Mouse (Mus musculus): ENCODE measurements around the gene Kcnh6.
"Not testable (repeated sequence)": the region's sequence is repeated elsewhere in the genome, so short reads cannot be mapped to it uniquely, and the experiment has no call there.

Gene Kcnh6

GRCm38 (mm10) chr11:106016440-106016839, 8.5 kb downstream of the Kcnh6 start:
- no peak for DNase-seq

GRCm38 (mm10) chr11:106020051-106020763, 12.3 kb downstream of the Kcnh6 start:
- peak; percentile 82 for DNase-seq

GRCm38 (mm10) chr11:106025774-106026173, 17.9 kb downstream of the Kcnh6 start:
- DNase-seq = no peak

- DNase-seq = peak; percentile 89
Observed at GRCm38 (mm10) chr11:106026465-106027151, 18.7 kb downstream of the Kcnh6 start.

DNA sequence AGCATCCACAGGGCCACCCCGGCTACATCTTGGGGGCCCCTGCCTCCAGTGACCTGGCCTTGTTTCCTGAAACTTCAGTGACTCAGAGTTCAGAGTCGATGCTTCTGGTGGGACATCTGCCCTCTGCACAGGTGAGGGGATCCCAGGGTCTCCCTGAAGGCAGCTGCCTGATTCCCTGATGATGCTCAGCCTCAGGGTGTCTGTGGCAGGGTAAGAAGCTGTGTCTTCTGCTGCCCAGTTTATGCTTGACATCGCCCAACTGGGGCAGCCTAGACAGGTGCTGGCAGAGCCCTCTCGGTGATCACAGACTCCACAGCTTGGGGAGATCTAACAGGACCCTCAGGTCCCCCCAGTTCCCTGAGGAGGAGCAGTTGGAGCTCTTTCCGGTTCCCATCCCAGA, 19.7 kb downstream of the Kcnh6 start:
- DNase-seq = no peak

- not testable (repeated sequence) for DNase-seq
Observed at GRCm38 (mm10) chr11:106032074-106032473, 24.1 kb downstream of the Kcnh6 start.

DNA sequence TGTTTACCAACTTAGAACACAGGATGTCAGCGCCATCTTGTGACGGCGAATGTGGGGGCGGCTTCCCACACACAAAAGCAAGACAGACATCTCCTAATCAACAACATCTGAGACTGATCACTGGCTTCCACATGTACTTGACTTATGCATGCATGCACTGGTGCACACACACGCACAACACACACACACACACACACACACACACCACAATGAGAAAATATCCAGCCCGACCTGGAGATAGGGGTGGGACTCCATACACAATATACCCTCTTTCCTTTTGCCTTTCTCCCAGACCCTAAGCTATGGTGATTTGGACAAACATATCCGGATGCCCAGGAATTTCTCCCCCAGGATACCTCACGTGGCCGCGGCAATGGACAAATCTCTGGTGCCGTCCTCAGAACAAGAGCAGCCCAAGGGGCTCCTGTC, 25.6 kb downstream of the Kcnh6 start:
- peak; percentile 45 for DNase-seq

- no peak for DNase-seq
Observed at GRCm38 (mm10) chr11:106034986-106035385, 27.1 kb downstream of the Kcnh6 start.

- DNase-seq = peak; percentile 95
Observed at GRCm38 (mm10) chr11:106036548-106037417, 28.9 kb downstream of the Kcnh6 start, which contains the start of gene Dcaf7. TSS of gene Dcaf7 (plus strand) at chr11:106036872.

GRCm38 (mm10) chr11:106037418-106037751, 29.5 kb downstream of the Kcnh6 start:
- DNase-seq = peak; percentile 58

DNA sequence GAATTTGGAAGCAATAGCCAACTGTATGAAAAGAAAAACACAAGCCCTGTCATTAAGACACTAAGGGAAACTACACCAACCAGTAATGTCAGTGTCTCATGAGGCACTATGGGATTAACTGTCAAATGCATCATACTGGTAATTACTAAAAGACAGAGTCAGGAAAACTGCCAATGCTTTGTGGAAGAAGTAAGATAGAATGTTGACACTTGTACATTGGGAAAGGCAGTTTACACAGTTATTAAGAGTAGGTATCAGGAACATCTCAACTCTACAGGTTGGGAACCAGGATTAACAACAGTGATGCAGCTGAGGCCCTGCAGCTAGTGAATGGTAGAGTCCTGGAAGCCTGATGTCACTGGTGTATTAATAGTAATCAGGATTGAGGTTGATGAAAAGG, 36.4 kb downstream of the Kcnh6 start:
- DNase-seq = no peak

- no peak for DNase-seq
Observed at GRCm38 (mm10) chr11:106045256-106045655, 37.3 kb downstream of the Kcnh6 start.

DNA sequence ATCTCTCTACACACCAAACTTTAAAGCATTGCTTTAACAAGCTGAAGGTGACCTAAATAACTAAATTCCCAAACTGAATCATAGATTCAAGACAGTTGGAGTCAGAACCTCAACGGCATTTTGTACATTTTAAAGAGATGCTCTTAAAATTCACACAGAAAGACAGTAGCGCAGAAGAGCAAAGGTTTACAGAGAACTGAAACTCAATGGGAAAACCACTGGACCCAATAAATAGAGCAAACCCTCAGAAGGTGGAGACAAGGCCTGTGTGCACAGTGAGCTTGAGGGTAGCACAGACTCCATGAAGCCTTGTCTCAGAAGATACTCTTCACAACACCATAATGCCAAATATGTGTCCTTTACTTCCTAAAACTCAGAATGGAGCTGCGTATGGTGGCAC, 37.9 kb downstream of the Kcnh6 start:
- no peak for DNase-seq

DNA sequence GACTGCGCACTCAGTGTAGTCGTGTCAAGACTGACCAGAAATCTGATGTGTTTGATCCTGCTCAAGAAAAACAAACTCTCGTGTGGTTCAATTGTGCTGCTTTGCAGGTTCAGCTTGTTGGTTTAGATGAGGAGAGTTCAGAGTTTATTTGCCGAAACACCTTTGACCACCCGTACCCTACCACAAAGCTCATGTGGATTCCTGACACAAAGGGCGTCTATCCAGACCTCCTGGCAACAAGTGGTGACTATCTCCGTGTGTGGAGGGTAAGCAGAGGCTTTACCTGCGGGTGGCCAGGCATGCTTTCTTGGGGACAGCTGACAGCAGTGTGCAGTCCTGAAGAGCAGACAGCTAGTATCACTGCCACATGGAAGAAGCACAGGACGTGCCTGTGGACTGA, 38.7 kb downstream of the Kcnh6 start:
- DNase-seq = no peak

- no peak for DNase-seq
Observed at GRCm38 (mm10) chr11:106053921-106054320, 46.0 kb downstream of the Kcnh6 start.

DNA sequence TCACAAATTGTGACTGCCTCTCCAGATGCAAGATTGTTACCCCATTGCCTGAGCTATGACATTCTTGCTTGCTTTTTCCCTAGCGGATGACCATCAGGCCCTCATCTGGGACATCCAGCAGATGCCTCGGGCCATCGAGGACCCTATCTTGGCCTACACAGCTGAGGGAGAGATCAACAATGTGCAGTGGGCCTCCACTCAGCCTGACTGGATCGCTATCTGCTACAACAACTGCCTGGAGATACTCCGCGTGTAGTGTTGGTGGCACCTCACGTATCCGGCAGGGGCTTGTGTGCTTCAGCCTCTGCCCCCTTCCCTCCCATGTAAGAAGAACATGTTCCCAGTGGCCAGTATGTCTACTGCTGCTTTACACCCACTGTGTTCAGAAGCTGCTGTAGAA, 46.7 kb downstream of the Kcnh6 start:
- DNase-seq = no peak

GRCm38 (mm10) chr11:106055341-106055740, 47.4 kb downstream of the Kcnh6 start:
- no peak for DNase-seq

DNA sequence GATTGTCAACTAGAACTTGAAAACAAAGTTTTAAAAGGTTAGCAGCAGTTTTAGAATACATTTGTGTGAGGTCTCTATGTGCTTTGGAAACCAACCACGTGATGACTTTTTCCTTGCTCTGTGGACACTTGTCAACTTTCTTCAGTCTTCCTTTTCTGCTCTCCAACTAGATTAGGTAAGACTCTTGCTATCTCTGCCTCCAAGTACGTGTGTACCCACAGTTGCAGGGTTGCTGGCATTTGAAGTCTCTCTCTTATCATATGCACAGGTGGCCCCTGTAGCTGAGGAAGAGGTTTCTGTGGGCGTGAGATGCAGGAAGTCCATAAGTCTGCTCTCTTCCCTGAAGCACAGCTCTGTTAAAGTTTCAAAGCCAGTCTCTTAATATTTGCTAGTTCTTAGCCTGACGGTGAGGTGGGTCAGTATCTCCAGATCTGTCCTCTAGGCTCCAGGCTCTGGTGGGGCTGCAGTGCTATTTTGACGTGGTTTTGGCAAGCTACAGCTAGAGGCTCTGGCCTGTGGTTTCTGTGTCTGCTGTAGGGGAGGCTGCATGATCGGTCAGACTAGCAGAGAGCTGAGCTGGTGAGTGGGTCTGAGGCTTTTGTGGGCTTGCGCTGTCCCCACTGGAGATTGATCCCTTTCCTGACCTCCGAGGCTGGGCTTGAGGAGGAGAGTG, 49.0 kb downstream of the Kcnh6 start:
- DNase-seq = peak; percentile 54

DNA sequence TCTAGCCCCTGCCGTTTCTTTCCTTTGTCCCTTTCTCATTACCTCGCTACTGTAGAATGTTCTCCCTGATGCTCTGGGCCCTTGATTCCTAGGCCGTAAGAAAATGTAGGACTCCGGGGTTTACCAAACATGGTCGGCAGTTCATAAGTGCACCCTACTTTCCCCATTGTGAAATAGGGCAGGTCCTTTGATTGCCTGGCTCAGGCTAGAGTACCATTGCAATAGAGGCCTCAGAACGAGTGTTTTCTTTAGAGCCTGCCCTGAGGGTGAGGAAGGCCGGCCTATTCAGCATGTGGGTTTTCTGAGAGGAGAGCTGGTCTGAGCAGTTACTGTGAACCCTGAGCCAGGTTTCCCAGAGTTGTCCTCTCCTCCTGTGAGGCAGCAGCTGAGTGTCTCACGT, 50.1 kb downstream of the Kcnh6 start:
- no peak for DNase-seq

DNA sequence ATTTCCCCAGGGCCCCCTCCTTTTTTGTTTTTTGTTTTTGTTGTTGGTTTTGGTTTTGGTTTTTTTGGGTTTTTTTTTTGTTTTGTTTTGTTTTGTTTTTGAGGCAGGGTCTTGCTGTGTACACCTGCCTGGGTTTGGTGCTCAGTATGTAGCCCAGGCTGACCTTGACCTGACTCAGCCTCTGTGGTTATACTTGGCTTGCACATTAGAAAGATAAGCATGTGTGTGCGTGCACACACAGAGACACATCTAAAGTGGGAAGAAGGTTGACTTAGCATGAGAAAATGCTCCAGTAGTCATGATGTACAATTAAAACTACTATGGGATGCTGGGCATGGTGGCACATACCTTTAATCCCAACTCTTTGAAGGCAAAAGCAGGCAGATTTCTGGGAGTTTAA, 52.6 kb downstream of the Kcnh6 start:
- DNase-seq = no peak

- no peak for DNase-seq
Observed at GRCm38 (mm10) chr11:106061311-106061710, 53.4 kb downstream of the Kcnh6 start.

DNA sequence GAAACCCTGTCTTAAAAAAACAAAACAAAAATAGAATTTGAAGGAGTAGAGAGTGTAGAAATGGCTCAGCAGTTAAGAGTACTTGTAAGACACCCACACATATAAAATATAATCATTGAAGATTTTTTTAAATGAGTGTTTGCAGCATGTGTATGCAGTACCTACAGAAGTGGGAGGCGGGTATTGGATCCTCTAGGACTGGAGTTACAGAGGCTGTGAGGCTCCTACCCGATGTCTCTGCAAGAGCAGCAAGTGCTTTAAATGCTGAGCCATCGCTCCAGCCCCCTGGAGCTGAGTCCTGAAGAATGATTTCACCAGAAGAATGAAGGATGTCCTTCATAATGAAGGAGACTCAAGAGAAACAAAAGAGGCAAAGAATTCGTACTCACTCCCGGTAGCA, 55.8 kb downstream of the Kcnh6 start:
- no peak for DNase-seq

All from thymus, postnatal 4 days (tissue).